Mouse (Mus musculus) G1E-ER4 (cell line): ENCODE data around the gene Grid1. TPM values are rescaled to one million over a fixed set of nuclear protein-coding genes. Genes with fewer than 3 reads are reported as not detected.

Source experiments
- GATA1 ChIP-seq: IDR thresholded peaks from one replicate; pipeline ENCODE4 v1.8.0; 2012; ENCODE audit warnings: low read length, inconsistent platforms
- polyA plus RNA-seq: library from polyadenylated mRNA; stranded (reverse); fragments of >175 nt; gene quantifications from 2 replicates; pipeline ENCODE4 v1.2.3, GENCODE M21; 2012

Gene Grid1
- polyA plus RNA-seq, 1 experiment, result not detected

GRCm38 (mm10) chr14:35153701-35154277 is 333.9 kb downstream of the Grid1 start:
- TF ChIP-seq GATA1, result no peak

GRCm38 (mm10) chr14:35154364-35154763 is 334.5 kb downstream of the Grid1 start:
- no peak for TF ChIP-seq GATA1

DNA sequence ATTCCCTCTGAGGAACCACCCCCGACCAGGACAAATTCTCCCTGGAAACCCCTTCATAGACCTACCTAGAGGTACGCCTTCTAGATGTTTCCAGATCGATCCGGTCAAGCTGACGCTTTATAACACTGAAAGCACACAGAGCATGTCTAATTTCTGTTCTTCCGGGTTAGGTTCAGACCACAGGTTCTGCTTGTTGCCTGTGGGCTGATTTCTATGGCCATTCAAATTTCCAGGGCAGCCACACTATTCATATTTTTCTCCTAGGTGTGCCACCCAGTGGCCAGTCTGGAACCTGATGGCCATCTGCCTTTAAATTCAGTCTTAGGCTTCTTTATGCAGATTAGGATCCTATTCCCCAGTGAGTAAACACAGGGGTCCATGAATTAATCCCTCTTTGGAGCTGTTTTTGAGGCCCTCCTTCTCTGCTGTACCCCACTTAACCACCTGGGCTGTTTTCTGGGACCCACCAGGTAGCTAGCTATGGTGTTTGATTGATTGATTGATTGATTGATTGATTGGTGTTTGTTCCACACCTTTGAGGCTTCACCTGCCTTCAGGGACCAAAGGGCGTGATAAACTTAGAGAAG is 337.3 kb downstream of the Grid1 start:
- TF ChIP-seq GATA1, result no peak

GRCm38 (mm10) chr14:35159296-35159695 is 339.4 kb downstream of the Grid1 start:
- TF ChIP-seq GATA1, result no peak

- no peak for TF ChIP-seq GATA1
Measured at GRCm38 (mm10) chr14:35167451-35167850, 347.5 kb downstream of the Grid1 start.

GRCm38 (mm10) chr14:35173861-35174260 is 354.0 kb downstream of the Grid1 start:
- no peak for TF ChIP-seq GATA1

DNA sequence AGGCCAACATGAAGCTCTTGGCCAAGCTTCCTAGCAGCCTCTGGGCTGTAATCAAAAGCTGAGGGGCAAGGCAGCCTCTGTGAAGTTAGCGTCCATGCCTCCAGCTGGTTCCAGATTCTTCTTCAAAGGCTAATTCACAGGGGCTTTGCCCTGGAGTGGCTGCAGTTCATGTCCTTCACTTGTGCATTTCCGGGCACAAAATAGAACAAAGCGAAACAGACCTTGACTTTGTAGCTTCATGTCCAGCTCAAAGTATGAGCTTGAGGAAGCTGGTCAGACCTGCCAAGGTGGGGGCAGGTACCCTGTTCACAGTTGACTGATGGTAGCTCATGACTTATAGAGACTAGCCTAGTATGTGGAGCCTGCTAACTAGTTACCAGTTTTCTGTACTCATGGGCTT is 356.1 kb downstream of the Grid1 start:
- no peak for TF ChIP-seq GATA1

DNA sequence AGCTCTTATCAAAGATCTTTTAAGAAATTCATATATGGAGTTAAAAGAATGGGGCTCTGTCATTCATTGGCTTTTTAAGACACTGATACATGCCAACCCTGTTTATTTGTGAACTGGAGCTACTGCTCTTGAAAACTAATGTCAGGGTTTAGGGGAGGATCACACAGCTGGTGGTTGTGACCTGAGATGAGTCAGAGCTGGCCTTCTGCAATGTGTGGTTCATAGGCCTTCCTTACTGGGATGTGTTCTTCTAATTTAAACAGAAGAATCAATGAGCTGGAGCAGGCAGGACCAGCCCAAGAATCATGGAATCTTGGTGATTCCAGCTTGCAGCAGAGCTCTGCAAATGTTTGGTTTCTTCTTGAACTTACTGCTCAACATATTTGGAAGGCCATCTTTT is 359.2 kb downstream of the Grid1 start:
- TF ChIP-seq GATA1, result no peak

DNA sequence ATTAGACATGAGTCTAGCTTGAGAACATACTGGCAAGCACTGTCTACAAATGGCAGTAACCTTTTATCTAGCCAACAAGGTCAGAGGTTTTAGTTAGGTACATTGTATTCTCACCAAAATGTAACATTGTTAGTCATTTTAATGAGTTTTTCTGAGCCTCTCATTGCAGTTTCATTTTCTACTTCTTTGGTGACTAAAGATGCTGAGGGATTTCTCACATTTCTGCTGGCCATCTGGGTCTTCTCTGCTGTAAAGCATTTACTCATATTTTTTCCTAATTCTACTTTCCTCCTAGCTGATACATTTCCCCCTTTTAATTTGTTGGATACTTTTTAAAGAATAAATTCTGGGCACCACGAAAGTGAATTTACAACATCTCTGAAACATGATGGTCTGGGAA is 365.5 kb downstream of the Grid1 start:
- no peak for TF ChIP-seq GATA1

GRCm38 (mm10) chr14:35192256-35192655 is 372.3 kb downstream of the Grid1 start:
- TF ChIP-seq GATA1, result no peak

DNA sequence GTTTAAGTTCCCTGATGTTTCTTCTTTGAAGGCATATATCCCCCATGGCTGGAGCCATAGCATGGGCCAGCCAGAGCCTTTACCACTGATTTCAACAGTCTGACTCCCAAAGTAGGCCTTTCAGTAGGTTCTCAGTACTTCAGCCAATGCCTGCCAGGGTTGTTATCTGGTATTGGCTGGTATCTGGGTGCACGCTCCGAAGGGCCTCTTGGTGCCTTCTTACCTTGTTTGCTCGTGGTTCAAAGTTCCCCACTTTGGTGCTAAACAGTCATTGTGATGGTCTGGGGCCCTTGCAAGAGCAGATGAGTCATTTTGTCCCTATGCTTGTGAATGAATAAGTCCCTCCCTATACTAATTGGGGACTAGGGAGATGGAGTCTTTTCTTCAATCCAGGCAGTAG is 377.5 kb downstream of the Grid1 start:
- no peak for TF ChIP-seq GATA1

- TF ChIP-seq GATA1, result no peak
Measured at GRCm38 (mm10) chr14:35198447-35198846, 378.5 kb downstream of the Grid1 start.

- TF ChIP-seq GATA1, result no peak
Measured at GRCm38 (mm10) chr14:35198899-35199298, 379.0 kb downstream of the Grid1 start.

- no peak for TF ChIP-seq GATA1
Measured at GRCm38 (mm10) chr14:35209444-35209843, 389.5 kb downstream of the Grid1 start.

DNA sequence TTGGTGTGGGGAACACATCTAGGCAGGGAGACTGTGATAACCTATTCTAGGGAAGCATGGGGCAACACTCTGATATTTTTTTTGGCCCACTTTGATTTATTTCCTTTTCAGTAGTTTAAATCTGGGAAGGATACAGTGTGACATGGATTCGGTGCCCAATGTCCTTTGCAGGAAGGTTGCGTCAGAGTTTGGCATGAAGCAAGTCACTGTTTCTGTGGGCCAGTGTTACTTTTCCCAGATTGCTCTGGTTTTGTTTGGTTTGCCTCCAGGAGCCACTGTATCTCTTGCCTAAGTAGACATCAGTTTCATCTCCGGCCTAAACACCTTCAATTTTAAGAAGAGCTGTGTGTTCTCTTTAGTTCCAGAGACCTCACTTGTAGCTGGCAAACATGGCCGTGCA is 399.1 kb downstream of the Grid1 start:
- TF ChIP-seq GATA1, result no peak

- TF ChIP-seq GATA1, result no peak
Measured at GRCm38 (mm10) chr14:35222196-35222595, 402.3 kb downstream of the Grid1 start.

GRCm38 (mm10) chr14:35227581-35227980 is 407.7 kb downstream of the Grid1 start:
- no peak for TF ChIP-seq GATA1

GRCm38 (mm10) chr14:35231384-35231783 is 411.5 kb downstream of the Grid1 start:
- no peak for TF ChIP-seq GATA1
